Mouse (Mus musculus) liver, postnatal 0 days (tissue): ENCODE measurements around the gene Sash1.

Source experiments
- CTCF ChIP-seq: sonication (generic); IDR thresholded peaks from 2 replicates; pipeline ENCODE4 v1.5.1; 2016; ENCODE audit warnings: antibody characterized with exemption, low read depth
- EP300 ChIP-seq: IDR thresholded peaks from 2 replicates; pipeline ENCODE4 v1.6.1; 2016; ENCODE audit warnings: antibody characterized with exemption, low read depth, mild to moderate bottlenecking

- no peak for TF ChIP-seq EP300
- TF ChIP-seq CTCF: no peak
Measured at GRCm38 (mm10) chr10:8871935-8872334, 13.9 kb downstream of the Sash1 start.
